Mouse (Mus musculus) hindbrain, embryonic 14.5 days (tissue): ENCODE results near the gene Msi2. TPM values are rescaled to one million over a fixed set of nuclear protein-coding genes. Genes with fewer than 3 reads are reported as not detected.

Experiments
- ATAC-seq: fragments of 200-750 bp; cut with Nextera tagmentation; 2 replicates; pipeline ENCODE4 v1.8.0; 2017; ENCODE audit warnings: moderate number of reproducible peaks, mild to moderate bottlenecking, moderate TSS enrichment, moderate library complexity; ENCODE audit not compliant: low FRiP score
- DNase-seq: peaks from one replicate; pipeline ENCODE4 v3.0.0-alpha.2; 2015; ENCODE audit warnings: low spot score
- H3K27ac ChIP-seq: fragments of 300-500 bp; sonication (generic); 2 replicates; pipeline ENCODE4 v1.5.1; 2014; ENCODE audit warnings: mild to moderate bottlenecking, moderate library complexity
- H3K27me3 ChIP-seq: fragments of 300-500 bp; sonication (generic); 2 replicates; pipeline ENCODE4 v1.6.1; 2014; ENCODE audit warnings: mild to moderate bottlenecking, low read length, mixed read lengths; ENCODE audit not compliant: control insufficient read depth, insufficient read depth
- H3K36me3 ChIP-seq: fragments of 300-500 bp; sonication (generic); replicated peaks from 2 replicates; pipeline ENCODE4 v1.6.1; 2014; ENCODE audit not compliant: control insufficient read depth, insufficient read depth
- H3K4me1 ChIP-seq: fragments of 300-500 bp; sonication (generic); replicated peaks from 2 replicates; pipeline ENCODE4 v1.6.1; 2014; ENCODE audit warnings: antibody characterized with exemption, low read length, mixed read lengths; ENCODE audit not compliant: control insufficient read depth, insufficient read depth
- H3K4me2 ChIP-seq: fragments of 300-500 bp; sonication (generic); replicated peaks from 2 replicates; pipeline ENCODE4 v1.6.1; 2014; ENCODE audit warnings: mild to moderate bottlenecking, moderate library complexity
- H3K4me3 ChIP-seq: fragments of 300-500 bp; sonication (generic); replicated peaks from 2 replicates; pipeline ENCODE4 v1.5.1; 2014; ENCODE audit warnings: mild to moderate bottlenecking, low read length
- H3K9ac ChIP-seq: fragments of 300-500 bp; sonication (generic); 2 replicates; pipeline ENCODE4 v1.6.1; 2014
- H3K9me3 ChIP-seq: fragments of 300-500 bp; sonication (generic); 2 replicates; pipeline ENCODE4 v1.6.1; 2016; ENCODE audit warnings: low read length; ENCODE audit not compliant: control insufficient read depth
- WGBS: fragments of 180-500 bp; shearing (Covaris S2); extraction: QIAGEN DNeasy Blood & Tissue Kit; methylation state at CpG from one replicate; pipeline ENCODE4 v1.1.7; 2014; 5-methylcytosine and 5-hydroxymethylcytosine counted together
- polyA plus RNA-seq: library from polyadenylated mRNA; unstranded; fragments of >200 nt; fragmentation: Nextera tagmentation; extraction: Ambion mirVana; gene quantifications from 2 replicates; pipeline ENCODE4 v1.2.1, GENCODE M21; 2014

The Msi2 gene
- polyA plus RNA-seq, 1 experiment from 2014 or later: 26.5 TPM

DNA sequence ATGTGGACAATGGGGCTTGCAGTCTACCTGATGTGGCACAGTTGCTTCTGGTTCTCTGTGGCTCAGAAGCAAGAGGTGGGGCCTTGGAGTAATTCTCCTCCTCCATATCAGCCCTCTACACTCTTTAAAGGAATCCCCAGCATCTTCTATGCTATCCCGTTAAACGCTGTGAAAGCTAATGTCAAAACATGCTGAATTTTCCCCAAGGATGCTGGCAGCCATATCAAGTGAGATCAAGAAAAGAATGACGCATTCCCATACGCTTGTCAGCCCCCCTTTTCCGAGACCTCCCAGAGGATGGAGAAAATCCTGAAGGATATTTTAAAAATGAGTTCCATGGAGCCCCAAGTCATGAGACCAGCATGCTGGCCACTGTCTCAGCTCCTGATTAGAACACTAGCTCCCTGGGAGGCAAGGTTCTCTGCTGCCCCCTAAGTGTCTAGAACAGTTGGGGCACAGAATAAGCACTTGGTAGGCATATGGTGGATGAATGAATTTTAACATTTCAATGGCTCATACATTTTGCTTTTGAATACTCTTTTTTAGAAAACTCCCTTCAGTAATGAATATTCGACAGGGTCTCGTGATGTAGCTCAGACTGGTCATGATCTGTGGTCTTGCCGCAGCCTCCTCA lies 327.0 kb downstream of the Msi2 start:
- no peak for DNase-seq
- no peaks in the 10 kb centered on the region for H3K27me3 ChIP-seq
- 70% methylated on average over 8 of the region's 8 CpGs for WGBS
- no peak overlapping the region for H3K9ac ChIP-seq
- no peak overlapping the region; the same call in 1 of the 2 replicates for H3K27ac ChIP-seq
- H3K4me1 ChIP-seq: peaks cover 42% of the 10 kb centered on the region
- no peak for ATAC-seq
- H3K9me3 ChIP-seq: no peaks in the 10 kb centered on the region
- no peaks in the 10 kb centered on the region; the same call in none of the 2 replicates for H3K36me3 ChIP-seq
- no peak overlapping the region for H3K4me3 ChIP-seq
- no peak overlapping the region for H3K4me2 ChIP-seq

DNA sequence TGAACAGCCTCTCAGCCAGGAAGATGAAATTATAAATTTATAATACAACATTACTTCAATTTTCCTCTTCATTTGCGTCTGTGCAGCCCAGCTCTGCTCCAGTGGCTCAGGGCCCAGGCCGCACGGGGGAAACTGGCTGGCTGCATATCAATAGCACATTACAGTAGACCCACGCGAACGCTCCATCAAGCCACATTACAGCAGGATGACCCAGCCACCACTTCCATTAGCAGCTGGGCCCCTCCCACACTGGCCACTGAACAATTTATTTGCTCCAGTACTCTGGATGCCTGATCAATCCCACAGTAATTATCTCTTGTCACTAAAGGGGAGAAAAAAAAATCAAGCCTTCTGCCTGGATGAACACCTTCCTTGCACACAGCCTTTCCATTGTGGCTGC lies 328.8 kb downstream of the Msi2 start:
- Histone ChIP-seq H3K27ac (peak overlapping the region; percentile 53), H3K9me3 (no peaks in the 10 kb centered on the region), H3K36me3 (peaks cover 7% of the 10 kb centered on the region), H3K4me2 (no peak overlapping the region), H3K27me3 (no peaks in the 10 kb centered on the region), H3K9ac (no peak overlapping the region), H3K4me1 (peaks cover 26% of the 10 kb centered on the region), H3K4me3 (no peak overlapping the region)
- WGBS: 47% methylated on average over 6 of the region's 6 CpGs
- no peak for DNase-seq
- ATAC-seq: peak; percentile 44; the same call in 1 of the 2 replicates

DNA sequence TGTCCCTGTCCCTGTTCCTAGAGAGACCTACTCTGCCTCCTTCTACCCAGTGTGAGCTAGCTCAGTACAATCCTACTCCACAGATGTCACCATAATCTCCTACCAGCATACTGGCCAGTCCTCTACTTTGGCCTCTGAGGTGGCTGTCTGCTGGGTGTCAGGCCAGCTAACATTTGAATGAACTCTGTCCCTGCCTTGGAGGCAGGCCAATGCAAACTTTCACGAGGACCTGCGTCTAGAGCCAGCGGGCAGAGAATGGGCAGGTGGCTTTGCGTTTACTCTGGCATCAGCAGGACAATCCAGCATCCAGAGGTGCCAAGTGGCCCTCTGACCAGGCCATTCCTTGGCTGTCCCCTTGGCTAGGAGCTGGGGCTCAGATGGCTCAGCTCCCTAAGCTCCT lies 331.4 kb downstream of the Msi2 start:
- Histone ChIP-seq H3K9me3 (no peaks in the 10 kb centered on the region), H3K27ac (no peak overlapping the region), H3K36me3 (0 out of 2 replicates have a peak, but pooled peaks cover 7% of the 10 kb centered on the region), H3K4me1 (peaks cover 23% of the 10 kb centered on the region), H3K4me3 (no peak overlapping the region), H3K4me2 (no peak overlapping the region), H3K27me3 (no peaks in the 10 kb centered on the region), H3K9ac (no peak overlapping the region)
- DNase-seq (no peak), ATAC-seq (no peak)
- 91% methylated on average over 4 of the region's 4 CpGs for WGBS

DNA sequence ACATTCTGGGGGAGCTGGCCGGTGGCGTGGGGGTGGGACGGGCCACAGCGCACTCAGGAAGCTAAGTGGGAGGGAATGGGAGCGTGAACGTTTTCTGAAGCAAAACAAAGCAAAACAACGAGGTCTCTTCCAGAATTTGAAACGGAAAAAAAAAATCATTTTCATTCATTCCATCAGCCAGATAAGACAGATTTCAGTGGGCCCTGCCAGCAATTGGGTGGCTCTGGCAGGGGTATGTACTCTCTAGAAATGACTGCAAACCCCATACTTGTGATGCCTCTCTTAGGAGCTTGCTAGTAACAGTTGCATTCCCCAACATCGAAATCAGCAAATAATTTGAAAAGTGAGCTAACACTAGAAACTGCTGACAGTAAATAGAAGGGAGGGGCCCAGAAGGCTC lies 335.9 kb downstream of the Msi2 start:
- no peak for DNase-seq
- H3K36me3 ChIP-seq: 0 out of 2 replicates have a peak, but pooled peaks cover 7% of the 10 kb centered on the region
- no peak overlapping the region for H3K4me2 ChIP-seq
- no peak overlapping the region for H3K4me3 ChIP-seq
- 82% methylated on average over 9 of the region's 9 CpGs for WGBS
- peaks cover 24% of the 10 kb centered on the region for H3K4me1 ChIP-seq
- H3K27me3 ChIP-seq: no peaks in the 10 kb centered on the region
- ATAC-seq: no peak
- peak overlapping the region; percentile 64; the same call in 1 of the 2 replicates for H3K27ac ChIP-seq
- H3K9me3 ChIP-seq: no peaks in the 10 kb centered on the region
- H3K9ac ChIP-seq: 0 out of 2 replicates have a peak overlapping the region, but pooled peaks have one; percentile 17

DNA sequence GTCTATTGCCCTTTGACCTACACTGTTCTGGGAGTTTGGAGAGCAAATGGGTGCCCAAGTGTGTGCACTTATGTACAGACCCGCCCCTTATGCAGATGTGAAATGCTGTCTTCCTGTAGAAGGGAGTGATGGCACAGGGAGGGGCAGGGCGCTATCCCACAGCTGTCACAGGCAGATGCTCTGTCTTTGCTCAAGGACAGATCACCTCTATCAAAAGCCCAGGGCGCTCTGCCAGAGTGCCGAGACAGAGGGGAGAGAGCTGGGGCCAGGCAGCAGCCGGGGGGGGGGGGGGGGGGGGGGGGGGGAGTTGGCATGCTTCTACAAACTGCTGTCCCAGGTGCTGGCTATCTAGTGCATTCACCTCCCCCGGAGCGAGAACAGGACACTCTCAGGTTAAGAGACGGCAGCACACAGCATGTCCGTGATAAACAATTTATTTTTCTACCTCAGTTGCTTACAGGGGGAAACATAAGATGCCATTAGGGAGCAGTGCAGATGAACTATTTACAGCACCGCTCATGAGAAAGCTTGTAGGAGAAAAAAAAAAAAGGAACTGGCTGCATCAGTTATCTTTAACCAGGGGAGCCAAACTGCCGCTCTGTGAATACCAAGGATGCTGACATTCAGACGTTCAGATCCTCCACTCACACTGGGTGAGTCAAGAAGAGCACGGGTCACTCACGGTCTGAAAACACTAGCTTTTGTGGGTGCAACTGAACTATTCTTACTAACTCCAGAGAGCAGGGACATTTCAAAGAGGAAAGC lies 337.0 kb downstream of the Msi2 start:
- Histone ChIP-seq H3K4me2 (no peak overlapping the region), H3K27ac (peak overlapping the region; percentile 64), H3K4me1 (peaks cover 26% of the 10 kb centered on the region), H3K36me3 (0 out of 2 replicates have a peak, but pooled peaks cover 7% of the 10 kb centered on the region), H3K9ac (no peak overlapping the region), H3K9me3 (no peaks in the 10 kb centered on the region), H3K4me3 (no peak overlapping the region), H3K27me3 (no peaks in the 10 kb centered on the region)
- WGBS: 46% methylated on average over 11 of the region's 14 CpGs
- ATAC-seq: no peak
- DNase-seq: no peak

DNA sequence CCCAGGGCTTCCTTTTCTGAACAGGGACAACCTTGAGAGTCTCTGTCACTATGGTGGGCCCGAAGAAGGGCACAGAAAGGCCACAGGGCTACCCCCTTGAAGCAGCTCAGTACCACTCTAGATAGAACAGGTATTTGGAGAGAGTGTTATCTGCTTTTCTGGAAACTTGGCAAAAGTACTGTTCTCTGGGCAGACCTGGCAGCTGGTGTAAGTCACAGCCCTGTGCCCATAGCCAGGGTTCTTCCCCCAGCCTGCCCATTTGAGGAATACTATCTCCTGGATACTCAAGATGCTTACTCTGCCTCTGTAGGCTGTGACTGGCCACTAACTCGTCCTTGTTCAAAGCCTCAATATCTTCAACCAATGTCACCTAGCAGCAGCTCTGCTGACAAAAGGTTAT lies 338.7 kb downstream of the Msi2 start:
- no peak for ATAC-seq
- Histone ChIP-seq H3K27me3 (no peaks in the 10 kb centered on the region), H3K27ac (no peak overlapping the region), H3K36me3 (no peaks in the 10 kb centered on the region), H3K4me3 (no peak overlapping the region), H3K4me2 (no peak overlapping the region), H3K9ac (no peak overlapping the region), H3K9me3 (no peaks in the 10 kb centered on the region), H3K4me1 (peaks cover 33% of the 10 kb centered on the region)
- DNase-seq: no peak
- WGBS: 74% methylated on average over 2 of the region's 2 CpGs

DNA sequence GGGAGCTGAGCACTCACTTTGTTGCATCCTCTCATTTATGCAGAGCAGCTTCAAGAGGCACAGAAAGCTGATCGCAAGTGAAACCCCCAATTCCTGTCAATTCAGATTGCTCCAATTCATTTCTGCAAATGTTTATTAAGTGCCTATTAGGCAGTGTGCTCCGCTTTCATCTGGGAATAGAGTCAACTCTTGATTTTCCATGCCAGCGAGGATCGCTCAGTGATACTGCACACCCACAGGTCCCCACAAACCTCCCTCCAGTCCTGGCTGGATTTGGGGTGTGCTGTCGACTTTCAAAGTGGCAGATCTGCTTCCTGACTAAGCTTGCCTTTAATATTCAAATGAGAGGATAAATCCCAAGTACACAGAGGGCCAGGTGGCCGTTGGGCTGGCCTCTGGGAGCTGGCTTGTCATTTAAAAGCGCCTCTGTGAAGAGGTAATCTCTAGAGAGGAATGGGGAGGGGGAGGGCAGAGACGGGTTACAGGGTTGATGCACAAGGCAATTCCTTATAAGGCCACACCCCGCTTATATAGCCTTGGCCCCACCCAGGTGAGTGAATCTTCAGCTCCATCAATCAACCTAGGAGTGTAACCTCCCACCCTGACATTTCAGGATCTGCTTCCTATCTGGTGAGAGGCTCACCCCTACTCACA lies 339.5 kb downstream of the Msi2 start:
- whole genome bisulfite sequencing: 28% methylated on average over 9 of the region's 9 CpGs
- H3K4me3 ChIP-seq: no peak overlapping the region
- H3K27ac ChIP-seq: peak overlapping the region; percentile 58
- no peak for ATAC-seq
- no peaks in the 10 kb centered on the region for H3K9me3 ChIP-seq
- H3K27me3 ChIP-seq: no peaks in the 10 kb centered on the region
- no peaks in the 10 kb centered on the region for H3K36me3 ChIP-seq
- H3K4me2 ChIP-seq: no peak overlapping the region
- no peak for DNase-seq
- H3K4me1 ChIP-seq: peaks cover 33% of the 10 kb centered on the region
- no peak overlapping the region for H3K9ac ChIP-seq

DNA sequence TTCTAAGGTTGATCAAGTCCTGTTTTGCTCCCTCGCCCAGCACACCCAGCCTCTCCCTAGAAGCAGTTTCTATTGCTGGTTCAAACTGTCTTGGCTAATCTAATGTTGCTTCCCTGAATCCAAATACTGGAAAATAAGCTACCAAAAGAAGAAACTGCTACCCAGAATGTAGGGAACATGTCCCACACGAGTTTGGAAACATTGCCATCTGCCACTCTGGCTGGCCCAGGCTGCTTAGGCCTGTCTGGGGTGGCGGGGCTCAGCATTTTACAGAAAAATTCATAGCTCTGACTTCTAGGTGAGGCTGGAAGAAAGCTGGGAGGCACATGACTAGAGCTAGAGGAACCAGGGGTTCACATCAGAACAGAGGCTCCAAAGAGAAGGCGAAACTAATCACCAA lies 345.7 kb downstream of the Msi2 start:
- Histone ChIP-seq H3K4me1 (peaks cover 14% of the 10 kb centered on the region; the same call in 1 of the 2 replicates), H3K36me3 (0 out of 2 replicates have a peak, but pooled peaks cover 7% of the 10 kb centered on the region), H3K27ac (peak overlapping the region; percentile 43; the same call in 1 of the 2 replicates), H3K4me2 (no peak overlapping the region), H3K9me3 (no peaks in the 10 kb centered on the region), H3K27me3 (no peaks in the 10 kb centered on the region), H3K9ac (no peak overlapping the region), H3K4me3 (no peak overlapping the region)
- DNase-seq (no peak), ATAC-seq (no peak)
- WGBS: 81% methylated on average over 4 of the region's 4 CpGs

DNA sequence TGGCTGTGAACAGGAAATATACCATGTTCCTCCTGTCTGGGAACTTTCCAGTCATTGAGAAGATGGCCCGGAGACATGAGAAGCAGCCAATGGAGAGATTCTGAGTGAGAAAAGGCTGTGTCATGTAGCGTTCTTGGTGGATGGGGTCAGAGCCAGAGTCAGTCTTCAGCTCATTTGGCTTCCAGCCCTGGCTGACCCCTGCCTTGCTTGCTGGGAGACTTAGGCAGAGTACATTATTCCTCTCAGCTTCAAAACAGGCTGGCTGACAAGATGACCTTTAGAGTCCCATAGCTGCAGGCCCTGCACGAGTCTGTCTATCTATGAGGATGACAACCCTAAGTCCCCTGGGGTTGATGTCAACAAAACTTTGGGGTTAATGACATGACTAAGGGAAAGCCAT lies 348.4 kb downstream of the Msi2 start:
- 63% methylated on average over 3 of the region's 3 CpGs for WGBS
- Histone ChIP-seq H3K4me1 (0 out of 2 replicates have a peak, but pooled peaks cover 5% of the 10 kb centered on the region), H3K4me3 (no peak overlapping the region), H3K27ac (no peak overlapping the region), H3K36me3 (peaks cover 7% of the 10 kb centered on the region; the same call in 1 of the 2 replicates), H3K27me3 (no peaks in the 10 kb centered on the region), H3K9me3 (no peaks in the 10 kb centered on the region), H3K9ac (no peak overlapping the region), H3K4me2 (no peak overlapping the region)
- no peak for DNase-seq
- no peak for ATAC-seq
